Mouse (Mus musculus) layer of hippocampus, postnatal 25 days (tissue): ENCODE results near the gene Acot6. TPM values are rescaled to one million over a fixed set of nuclear protein-coding genes. Genes with fewer than 3 reads are reported as not detected.
A peak's percentile ranks its signal among the peaks of the same experiment; 100 is the strongest.
"Not testable (repeated sequence)": the region's sequence is repeated elsewhere in the genome, so short reads cannot be mapped to it uniquely, and the experiment has no call there.

Source experiments
- DNase-seq, 2 experiments: peaks; one replicate each; pipeline ENCODE4 v3.0.0; 2022; ENCODE audit warnings: mixed read lengths in 2 of 2, low spot score in 1 of 2; ENCODE audit errors: extremely low spot score in 1 of 2
- total RNA-seq, 2 experiments: library from RNA; stranded (reverse); gene quantifications; 2 replicates each; pipeline ENCODE4 v1.2.3; 2021

Acot6 gene
- total RNA-seq, result 1 to 10 TPM; 4.3 to 5.3 TPM

GRCm38 (mm10) chr12:84100604-84101492, at the start of gene Acot6:
Gene Acot6, plus strand, starts transcription at chr12:84100654.
- DNase-seq, result peak; percentile 30 to 46

GRCm38 (mm10) chr12:84050744-84051143, 49.7 kb upstream of the Acot6 start:
- DNase-seq, result not testable (repeated sequence)

- DNase-seq, result no peak
Observed at GRCm38 (mm10) chr12:84051937-84052474, 48.4 kb upstream of the Acot6 start, which contains the start of gene Acot3. Gene Acot3, plus strand, starts transcription at chr12:84052144.

- DNase-seq, result no peak
Observed at GRCm38 (mm10) chr12:84052609-84053008, 47.8 kb upstream of the Acot6 start.

- no peak for DNase-seq
Observed at GRCm38 (mm10) chr12:84053173-84053572, 47.3 kb upstream of the Acot6 start.

GRCm38 (mm10) chr12:84053679-84054391, 46.6 kb upstream of the Acot6 start:
- DNase-seq, result no peak

GRCm38 (mm10) chr12:84060946-84061345, 39.5 kb upstream of the Acot6 start:
- no peak for DNase-seq

- DNase-seq, result no peak
Observed at GRCm38 (mm10) chr12:84062336-84062735, 38.1 kb upstream of the Acot6 start.

- peak in 1 of 2 experiments; percentile 21 for DNase-seq
Observed at GRCm38 (mm10) chr12:84063228-84063627, 37.2 kb upstream of the Acot6 start.

- no peak for DNase-seq
Observed at GRCm38 (mm10) chr12:84063833-84064232, 36.6 kb upstream of the Acot6 start.

- no peak for DNase-seq
Observed at GRCm38 (mm10) chr12:84064621-84065020, 35.8 kb upstream of the Acot6 start.

GRCm38 (mm10) chr12:84067752-84068151, 32.7 kb upstream of the Acot6 start:
- DNase-seq, result no peak

GRCm38 (mm10) chr12:84068296-84068695, 32.2 kb upstream of the Acot6 start:
- no peak for DNase-seq

GRCm38 (mm10) chr12:84068986-84069385, 31.5 kb upstream of the Acot6 start, which contains the start of gene Acot5:
Gene Acot5, plus strand, starts transcription at chr12:84069325.
- no peak for DNase-seq

- DNase-seq, result peak; percentile 8 to 34
Observed at GRCm38 (mm10) chr12:84069582-84069981, 30.9 kb upstream of the Acot6 start.

- DNase-seq, result no peak
Observed at GRCm38 (mm10) chr12:84071696-84072095, 28.8 kb upstream of the Acot6 start.

- DNase-seq, result no peak
Observed at GRCm38 (mm10) chr12:84077371-84077990, 23.0 kb upstream of the Acot6 start.

- DNase-seq, result no peak
Observed at GRCm38 (mm10) chr12:84083842-84084241, 16.6 kb upstream of the Acot6 start.

- no peak for DNase-seq
Observed at GRCm38 (mm10) chr12:84084581-84084980, 15.9 kb upstream of the Acot6 start.

GRCm38 (mm10) chr12:84094666-84095065, 5.8 kb upstream of the Acot6 start:
- DNase-seq, result not testable (repeated sequence)

GRCm38 (mm10) chr12:84099605-84100004, 849 bp upstream of the Acot6 start:
- no peak for DNase-seq
